Mouse (Mus musculus) cerebellum, adult 2 months (tissue): ENCODE data around the gene Cadm2.

Experiments
- CTCF ChIP-seq: fragments of 200-500 bp; IDR thresholded peaks from 2 replicates; pipeline ENCODE4 v1.5.1; 2011; ENCODE audit warnings: low read depth, mild to moderate bottlenecking, control low read depth, low read length, moderate library complexity, borderline replicate concordance; ENCODE audit not compliant: insufficient read depth
- POLR2A ChIP-seq: fragments of 200-500 bp; IDR thresholded peaks from 2 replicates; pipeline ENCODE4 v1.6.1; 2011; ENCODE audit warnings: low read length, control low read depth, borderline replicate concordance; ENCODE audit not compliant: insufficient read depth

DNA sequence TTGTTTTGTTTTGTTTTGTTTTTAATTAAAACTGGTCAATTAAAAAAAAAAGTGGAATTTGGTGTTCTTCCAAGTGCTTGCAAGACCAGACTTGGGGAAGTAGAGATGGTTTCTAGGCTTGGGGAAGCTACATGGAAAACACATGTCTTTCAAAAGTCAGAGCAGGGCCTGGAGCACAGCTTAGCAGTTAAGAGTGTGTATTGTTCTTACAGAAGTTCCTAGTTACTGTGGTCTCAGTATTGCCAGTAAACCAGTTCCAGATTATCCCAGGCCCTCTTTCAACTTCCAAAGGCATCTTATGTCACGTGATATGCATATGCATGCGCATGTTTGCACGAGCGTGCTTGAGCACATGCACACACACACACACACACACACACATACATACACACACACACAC is 972.9 kb downstream of the Cadm2 start:
- TF ChIP-seq CTCF: no peak
- no peak for TF ChIP-seq POLR2A
